Mouse (Mus musculus) forebrain, postnatal 0 days (tissue): Measurements from ENCODE around the gene Cdk19. TPM values are rescaled to one million over a fixed set of nuclear protein-coding genes. Genes with fewer than 3 reads are reported as not detected.
A peak's percentile ranks its signal among the peaks of the same experiment; 100 is the strongest.

ENCODE experiments used
- ATAC-seq: fragments of 200-750 bp; cut with Nextera tagmentation; 2 replicates; pipeline ENCODE4 v1.8.0; 2017; ENCODE audit warnings: mild to moderate bottlenecking, moderate library complexity
- DNase-seq: peaks from one replicate; pipeline ENCODE4 v3.0.0-alpha.2; 2015
- H3K27ac ChIP-seq: fragments of 300-500 bp; sonication (generic); 2 replicates; pipeline ENCODE4 v1.5.1; 2014; ENCODE audit warnings: low read depth, mild to moderate bottlenecking, antibody characterized with exemption, low read length, moderate library complexity, mixed read lengths
- H3K27me3 ChIP-seq: fragments of 300-500 bp; sonication (generic); 2 replicates; pipeline ENCODE4 v1.6.1; 2014; ENCODE audit warnings: mild to moderate bottlenecking, low read length, mixed read lengths; ENCODE audit not compliant: insufficient read depth
- H3K36me3 ChIP-seq: fragments of 300-500 bp; sonication (generic); 2 replicates; pipeline ENCODE4 v1.6.1; 2014; ENCODE audit warnings: mild to moderate bottlenecking, moderate library complexity; ENCODE audit not compliant: insufficient read depth
- H3K4me1 ChIP-seq: fragments of 300-500 bp; sonication (generic); 2 replicates; pipeline ENCODE4 v1.6.1; 2014; ENCODE audit warnings: antibody characterized with exemption; ENCODE audit not compliant: insufficient read depth
- H3K4me2 ChIP-seq: fragments of 300-500 bp; sonication (generic); 2 replicates; pipeline ENCODE4 v1.6.1; 2014; ENCODE audit warnings: low read depth, mild to moderate bottlenecking, moderate library complexity
- H3K4me3 ChIP-seq: fragments of 300-500 bp; sonication (generic); 2 replicates; pipeline ENCODE4 v1.5.1; 2014; ENCODE audit warnings: low read depth, low read length, mixed read lengths
- H3K9ac ChIP-seq: fragments of 300-500 bp; sonication (generic); 2 replicates; pipeline ENCODE4 v1.6.1; 2014; ENCODE audit warnings: mild to moderate bottlenecking
- H3K9me3 ChIP-seq: fragments of 300-500 bp; sonication (generic); 2 replicates; pipeline ENCODE4 v1.6.1; 2016; ENCODE audit warnings: low read length
- CTCF ChIP-seq: sonication (generic); IDR thresholded peaks from 2 replicates; pipeline ENCODE4 v1.5.1; 2016; ENCODE audit warnings: antibody characterized with exemption, control low read depth, low read depth
- WGBS: fragments of 180-500 bp; shearing (Covaris S2); extraction: QIAGEN DNeasy Blood & Tissue Kit; methylation state at CpG from one replicate; pipeline ENCODE4 v1.1.7; 2014; 5-methylcytosine and 5-hydroxymethylcytosine counted together
- polyA plus RNA-seq: library from polyadenylated mRNA; unstranded; fragments of >200 nt; fragmentation: Nextera tagmentation; extraction: Ambion mirVana; gene quantifications from 2 replicates; pipeline ENCODE4 v1.2.1, GENCODE M21; 2015
- total RNA-seq: library from RNA; depleted of rRNA; stranded (reverse); fragments of >200 nt; gene quantifications from 2 replicates; pipeline ENCODE4 v1.2.3, GENCODE M21; 2014

The Cdk19 gene
- total and polyA plus RNA-seq, 2 experiments from 2014 or later = 11.5 to 33.7 TPM

DNA sequence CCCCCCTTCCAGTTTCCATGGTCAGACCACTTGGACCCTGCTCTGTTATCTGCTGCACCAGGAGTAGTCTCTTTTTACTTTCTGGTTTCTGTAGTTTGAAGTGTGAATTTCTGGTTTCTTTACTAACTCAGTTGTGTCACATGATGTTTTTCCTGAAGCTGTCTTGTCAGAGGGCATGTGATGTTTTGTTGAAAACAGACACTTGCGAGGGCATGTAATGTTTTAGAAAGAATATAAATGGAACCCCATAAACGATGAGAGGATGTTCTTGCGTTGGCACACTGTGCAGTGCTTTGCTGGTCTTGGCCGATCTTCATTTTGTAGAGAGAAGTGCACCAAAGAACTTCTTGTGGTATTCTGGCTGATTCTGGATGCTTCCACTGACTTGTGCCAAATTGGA lies 46.8 kb downstream of the Cdk19 start:
- WGBS = 82% methylated on average over 4 of the region's 4 CpGs
- H3K9me3 ChIP-seq = no peaks in the 10 kb centered on the region
- H3K27ac ChIP-seq = no peak overlapping the region
- DNase-seq (no peak), ATAC-seq (no peak)
- TF ChIP-seq CTCF = no peak
- H3K4me2 ChIP-seq = no peak overlapping the region
- H3K36me3 ChIP-seq = no peaks in the 10 kb centered on the region
- no peak overlapping the region for H3K9ac ChIP-seq
- H3K27me3 ChIP-seq = no peaks in the 10 kb centered on the region
- no peaks in the 10 kb centered on the region for H3K4me1 ChIP-seq
- no peak overlapping the region for H3K4me3 ChIP-seq

DNA sequence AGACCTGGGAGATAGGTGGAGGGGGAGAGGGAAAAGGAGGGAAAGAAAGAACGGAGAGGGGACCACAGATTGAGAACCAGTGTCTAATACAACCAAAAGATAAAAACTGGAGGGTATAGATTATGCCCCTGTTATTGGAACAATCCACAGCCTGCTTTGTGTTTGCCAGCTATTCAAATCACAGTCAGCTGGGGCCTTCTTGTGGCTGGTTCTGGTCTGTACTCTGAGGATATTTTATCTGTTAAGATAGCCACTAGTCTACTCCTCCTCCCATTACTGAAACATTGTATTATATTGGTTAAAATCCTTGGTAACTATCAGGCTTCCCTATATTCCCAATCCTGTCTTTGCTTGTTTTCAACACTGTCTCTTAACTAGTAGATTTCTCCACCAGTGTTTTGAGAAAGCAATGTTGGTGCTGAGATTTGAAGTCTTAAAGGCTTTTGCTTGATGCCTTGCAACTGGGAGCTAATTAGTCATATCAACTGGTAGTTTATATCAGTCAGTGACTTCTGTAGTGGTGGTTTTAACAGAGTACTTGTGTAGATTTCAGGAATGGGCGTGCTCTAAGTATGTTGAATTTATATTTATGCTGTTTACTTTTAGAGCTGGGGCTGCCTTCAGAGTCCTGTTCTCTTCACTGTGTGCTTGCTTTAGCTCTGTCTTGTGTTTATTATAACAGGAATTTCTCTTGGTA lies 54.2 kb downstream of the Cdk19 start:
- TF ChIP-seq CTCF = no peak
- Histone ChIP-seq H3K9ac (no peak overlapping the region), H3K4me1 (no peaks in the 10 kb centered on the region), H3K4me2 (no peak overlapping the region), H3K27ac (no peak overlapping the region), H3K9me3 (no peaks in the 10 kb centered on the region), H3K4me3 (no peak overlapping the region), H3K36me3 (no peaks in the 10 kb centered on the region), H3K27me3 (no peaks in the 10 kb centered on the region)
- 91% methylated on average over 2 of the region's 2 CpGs for WGBS
- DNase-seq (no peak), ATAC-seq (no peak)

DNA sequence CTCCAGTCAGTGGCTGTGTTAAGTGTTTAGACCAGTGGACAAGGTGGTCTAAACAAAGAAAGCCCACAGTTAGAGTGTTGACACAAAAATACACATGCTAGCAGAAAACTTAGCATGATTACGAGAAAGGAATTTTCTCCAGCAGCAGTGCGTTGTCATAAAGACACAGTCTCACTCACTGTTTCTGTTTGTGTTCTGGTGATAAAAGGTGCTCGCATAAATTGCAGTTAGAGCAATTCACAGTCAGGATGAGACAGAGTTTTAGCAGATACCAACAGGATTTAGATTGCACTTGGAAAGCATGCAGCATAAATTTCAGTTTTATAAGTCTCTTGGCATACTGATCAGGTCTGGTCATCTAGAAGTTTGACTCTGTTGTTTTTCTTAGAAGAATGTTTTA lies 59.5 kb downstream of the Cdk19 start:
- no peaks in the 10 kb centered on the region for H3K27me3 ChIP-seq
- H3K4me3 ChIP-seq = no peak overlapping the region
- 0 out of 2 replicates have a peak, but pooled peaks cover 4% of the 10 kb centered on the region for H3K36me3 ChIP-seq
- H3K9me3 ChIP-seq = no peaks in the 10 kb centered on the region
- TF ChIP-seq CTCF = no peak
- no peak for ATAC-seq
- H3K4me1 ChIP-seq = 0 out of 2 replicates have a peak, but pooled peaks cover 2% of the 10 kb centered on the region
- H3K4me2 ChIP-seq = no peak overlapping the region
- H3K9ac ChIP-seq = no peak overlapping the region
- WGBS = 62% methylated on average over 3 of the region's 3 CpGs
- DNase-seq = no peak
- H3K27ac ChIP-seq = no peak overlapping the region

DNA sequence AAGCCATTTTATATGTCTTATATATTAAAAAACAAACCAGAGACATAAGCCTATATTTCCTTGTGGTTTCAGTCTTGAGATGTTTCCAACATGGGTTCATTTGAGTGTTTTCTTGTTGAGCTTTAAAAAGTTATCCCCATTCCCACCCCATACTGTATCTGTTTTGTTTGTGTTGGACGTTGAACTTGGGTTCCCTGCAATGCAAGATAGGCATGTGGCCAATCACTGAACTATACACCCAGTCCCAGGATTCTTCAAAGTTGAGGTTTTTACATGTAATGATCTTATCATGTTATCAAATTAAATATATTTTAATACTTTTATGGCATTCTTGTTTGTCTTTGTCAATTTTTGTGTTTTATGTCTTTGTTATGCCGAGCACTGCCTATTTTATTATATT lies 60.0 kb downstream of the Cdk19 start:
- no peak for ATAC-seq
- Histone ChIP-seq H3K27ac (no peak overlapping the region), H3K27me3 (no peaks in the 10 kb centered on the region), H3K36me3 (0 out of 2 replicates have a peak, but pooled peaks cover 4% of the 10 kb centered on the region), H3K4me3 (no peak overlapping the region), H3K4me2 (no peak overlapping the region), H3K9ac (no peak overlapping the region), H3K9me3 (no peaks in the 10 kb centered on the region), H3K4me1 (0 out of 2 replicates have a peak, but pooled peaks cover 2% of the 10 kb centered on the region)
- 73% methylated on average over 2 of the region's 2 CpGs for WGBS
- TF ChIP-seq CTCF = no peak
- no peak for DNase-seq

DNA sequence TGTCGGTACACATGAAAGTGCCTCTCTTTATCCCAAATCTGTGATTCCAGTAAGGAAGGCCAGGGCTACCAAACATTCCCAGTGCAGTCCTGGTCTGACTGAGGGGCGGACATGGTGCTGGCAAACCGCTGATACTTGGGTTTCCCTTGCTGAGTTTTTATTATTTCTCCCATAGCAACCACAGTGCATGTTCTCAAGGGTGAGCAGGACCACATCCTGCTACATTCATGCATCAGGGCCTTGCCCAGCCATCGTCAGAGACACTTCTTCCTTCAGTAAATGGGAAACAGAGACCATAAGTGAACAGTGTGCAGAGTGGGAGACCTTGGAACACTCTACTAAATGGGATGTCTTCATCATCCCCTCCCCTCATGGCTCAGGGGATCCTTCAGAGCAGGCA lies 60.9 kb downstream of the Cdk19 start:
- WGBS = 82% methylated on average over 4 of the region's 4 CpGs
- H3K36me3 ChIP-seq = 0 out of 2 replicates have a peak, but pooled peaks cover 4% of the 10 kb centered on the region
- H3K9ac ChIP-seq = no peak overlapping the region
- H3K27ac ChIP-seq = no peak overlapping the region
- H3K4me2 ChIP-seq = no peak overlapping the region
- no peak overlapping the region for H3K4me3 ChIP-seq
- TF ChIP-seq CTCF = no peak
- DNase-seq = no peak
- H3K9me3 ChIP-seq = no peaks in the 10 kb centered on the region
- ATAC-seq = no peak
- no peaks in the 10 kb centered on the region for H3K27me3 ChIP-seq
- 0 out of 2 replicates have a peak, but pooled peaks cover 2% of the 10 kb centered on the region for H3K4me1 ChIP-seq

DNA sequence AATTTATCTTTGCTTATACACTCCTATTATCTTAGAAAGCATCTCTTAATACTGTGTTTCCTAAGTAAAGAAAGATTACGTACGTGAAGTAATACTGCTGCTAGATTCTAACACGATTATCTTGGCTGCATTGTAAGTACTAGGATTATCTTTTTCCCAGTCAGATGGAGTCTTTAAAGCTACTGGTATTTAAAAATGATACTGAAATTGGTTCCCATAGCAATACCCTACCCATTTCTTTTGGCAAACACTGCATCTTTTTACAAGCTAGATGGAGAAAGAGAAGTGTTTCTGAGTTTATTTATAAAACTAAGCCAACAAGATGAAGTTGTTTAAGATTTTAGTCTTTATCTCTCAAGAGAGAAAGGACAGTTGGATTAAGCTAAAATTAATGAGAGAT lies 67.3 kb downstream of the Cdk19 start:
- no peaks in the 10 kb centered on the region for H3K27me3 ChIP-seq
- ATAC-seq (peak; percentile 73; the same call in 1 of the 2 replicates), DNase-seq (no peak)
- no peak overlapping the region for H3K9ac ChIP-seq
- no peak overlapping the region for H3K4me2 ChIP-seq
- no peaks in the 10 kb centered on the region for H3K9me3 ChIP-seq
- WGBS = 52% methylated on average over 3 of the region's 3 CpGs
- H3K4me1 ChIP-seq = no peaks in the 10 kb centered on the region
- TF ChIP-seq CTCF = no peak
- H3K27ac ChIP-seq = peak overlapping the region; percentile 42; the same call in 1 of the 2 replicates
- no peak overlapping the region for H3K4me3 ChIP-seq
- H3K36me3 ChIP-seq = no peaks in the 10 kb centered on the region

DNA sequence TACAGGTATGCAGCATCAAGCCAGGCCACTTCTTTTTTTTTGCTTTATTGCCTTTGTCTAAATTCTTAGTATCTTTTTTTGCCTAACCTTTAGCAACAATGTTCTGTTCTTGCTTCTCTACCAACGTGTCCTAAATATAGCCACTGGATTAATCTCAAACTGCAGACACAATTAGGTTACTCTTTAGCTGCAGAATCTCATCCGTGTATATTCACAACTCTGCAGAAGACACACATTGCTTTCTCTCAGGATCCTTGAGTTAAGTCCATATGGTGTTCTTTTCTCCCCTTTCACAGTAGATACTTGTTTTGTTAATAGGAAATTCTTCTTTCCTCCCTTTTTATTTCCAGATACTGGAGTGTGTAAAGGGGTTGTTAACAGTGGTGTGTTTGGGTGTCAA lies 70.0 kb downstream of the Cdk19 start:
- no peak overlapping the region for H3K4me2 ChIP-seq
- no peaks in the 10 kb centered on the region for H3K9me3 ChIP-seq
- no peaks in the 10 kb centered on the region for H3K4me1 ChIP-seq
- no peak for DNase-seq
- no peak for TF ChIP-seq CTCF
- ATAC-seq = no peak
- H3K36me3 ChIP-seq = no peaks in the 10 kb centered on the region
- H3K27ac ChIP-seq = no peak overlapping the region
- H3K27me3 ChIP-seq = no peaks in the 10 kb centered on the region
- no peak overlapping the region for H3K9ac ChIP-seq
- no peak overlapping the region for H3K4me3 ChIP-seq
- 77% methylated on average over 2 of the region's 2 CpGs for WGBS
